Mouse (Mus musculus): ENCODE results near the gene Hectd3.

DNA sequence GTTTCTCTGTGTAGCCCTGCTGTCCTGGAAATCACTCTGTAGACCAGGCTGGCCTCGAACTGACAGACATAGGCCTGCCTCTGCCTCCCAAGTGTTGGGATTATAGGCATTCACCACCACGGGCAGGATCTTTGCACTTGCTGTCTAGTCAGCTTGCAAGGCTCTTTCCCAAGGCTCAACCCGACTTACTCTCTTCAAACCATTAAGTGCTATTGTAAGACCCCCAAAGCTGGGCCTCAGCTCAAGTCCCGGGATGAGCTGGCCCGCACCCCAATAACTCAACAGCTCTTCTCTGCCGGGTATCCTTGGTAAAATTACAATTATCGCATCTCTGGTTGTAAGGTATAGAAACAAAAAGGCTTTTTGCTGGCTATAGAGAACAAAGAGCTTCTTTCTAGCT is 23.2 kb downstream of the Hectd3 start:
- TF ChIP-seq CTCF (conservative IDR thresholded peaks at IDR 0.05; ENCODE audit: low read length), result no peak
- TF ChIP-seq NANOG (IDR thresholded peaks at IDR 0.05; ENCODE audit: borderline replicate concordance, low read length), result no peak
